Mouse (Mus musculus): ENCODE data around the gene Ranbp6.

Gene Ranbp6

GRCm38 (mm10) chr19:29812581-29813460 lies at the start of gene Ranbp6:
Gene Ranbp6 (minus strand): TSS chr19:29812974.
- DNase-seq (ENCODE audit: low read depth, low spot score), result peak; percentile 89

DNA sequence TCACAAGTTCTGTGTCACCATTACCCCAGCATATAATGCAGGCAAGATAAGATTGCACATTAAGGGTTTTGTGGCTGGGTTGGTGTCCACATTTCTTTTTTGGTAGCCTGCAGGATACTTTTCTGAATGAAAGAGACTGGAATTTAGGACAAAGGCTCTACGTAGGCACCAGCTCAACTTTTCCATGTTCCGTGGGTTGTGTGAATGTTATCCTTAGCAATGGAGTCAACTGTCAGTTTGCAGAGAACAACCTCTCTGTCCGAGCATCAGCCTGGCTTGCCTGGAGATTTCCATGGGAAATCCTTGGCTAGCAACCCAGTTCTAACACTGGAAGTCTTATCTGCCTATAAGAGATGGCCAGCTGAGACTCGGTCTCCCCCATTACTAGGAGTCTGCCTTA lies 48.0 kb upstream of the Ranbp6 start:
- no peak for DNase-seq (ENCODE audit: low read depth, low spot score)

DNA sequence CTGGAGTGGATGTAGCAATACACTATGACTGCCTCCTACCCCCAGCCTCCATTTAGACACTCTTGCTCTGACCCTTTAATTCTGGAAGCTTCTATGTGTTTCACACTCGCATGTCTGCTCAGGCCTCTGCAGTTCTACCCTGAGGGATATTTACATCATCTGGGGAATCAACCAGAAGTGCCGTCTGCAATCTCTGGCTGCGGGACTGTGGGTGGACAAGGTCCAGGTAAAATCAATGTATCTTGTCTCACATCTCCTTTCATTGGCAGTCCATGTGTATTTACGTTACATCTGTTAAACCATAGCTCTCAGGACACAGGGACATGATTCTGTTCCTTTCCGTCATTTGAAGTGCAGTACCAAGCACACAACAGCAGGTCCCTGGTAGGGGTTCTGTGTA lies 44.5 kb upstream of the Ranbp6 start:
- no peak for DNase-seq (ENCODE audit: low read depth, low spot score)

- no peak for DNase-seq (ENCODE audit: low read depth, low spot score)
These were observed 40.9 kb upstream of the Ranbp6 start for GRCm38 (mm10) chr19:29853711-29854110.

GRCm38 (mm10) chr19:29851036-29851690 lies 38.4 kb upstream of the Ranbp6 start:
- DNase-seq (ENCODE audit: low read depth, low spot score), result no peak

GRCm38 (mm10) chr19:29849924-29850551 lies 37.3 kb upstream of the Ranbp6 start:
- DNase-seq (ENCODE audit: low read depth, low spot score), result no peak

DNA sequence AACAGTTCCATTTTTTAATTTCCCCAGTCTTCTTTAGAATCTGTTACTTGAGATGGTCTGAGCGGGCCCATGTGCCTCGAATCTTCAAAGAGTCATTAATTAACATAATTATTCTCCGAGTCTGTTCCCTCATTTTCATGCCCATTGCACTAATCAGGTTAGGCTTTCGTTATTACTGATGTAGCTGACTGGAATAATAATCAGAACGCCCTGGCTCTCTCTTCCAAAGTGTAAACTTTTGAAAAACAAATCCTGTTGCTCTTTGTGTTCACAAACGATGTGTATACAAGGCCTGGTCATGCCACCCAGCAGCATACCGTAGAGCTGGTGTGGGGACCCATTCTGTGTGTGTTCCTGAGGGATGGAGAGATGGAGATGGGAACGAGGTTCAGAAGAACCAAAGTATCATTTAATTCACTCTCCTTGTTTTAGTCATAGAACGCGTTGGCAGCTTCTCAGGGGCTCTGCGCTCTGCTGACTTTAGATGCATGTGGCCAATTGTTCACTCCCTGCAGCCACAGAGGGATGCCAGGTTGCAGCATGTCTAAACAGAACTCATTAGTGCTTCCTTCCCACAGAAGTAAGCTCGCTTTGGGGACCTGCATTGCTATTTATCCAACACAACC lies 31.4 kb upstream of the Ranbp6 start:
- no peak for DNase-seq (ENCODE audit: low read depth, low spot score)

DNA sequence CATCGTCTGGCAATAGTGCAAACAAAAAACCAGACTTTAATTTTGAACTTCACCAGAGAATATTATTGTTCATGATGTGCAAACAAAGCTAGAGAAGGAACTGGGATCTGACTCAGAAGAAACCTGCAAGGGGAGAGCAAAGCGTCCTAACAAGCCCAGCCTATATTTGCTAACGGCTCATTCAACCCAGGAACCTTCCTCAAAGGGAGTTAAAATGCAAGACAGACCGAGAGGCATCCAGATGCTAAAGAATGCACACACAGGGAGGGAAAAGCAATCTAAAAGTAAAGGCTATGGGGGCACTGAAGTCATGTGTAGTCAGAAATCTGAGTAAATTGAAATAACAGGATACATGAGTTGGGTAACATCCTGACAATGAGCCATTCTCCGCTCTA lies 30.9 kb upstream of the Ranbp6 start:
- no peak for DNase-seq (ENCODE audit: low read depth, low spot score)

DNA sequence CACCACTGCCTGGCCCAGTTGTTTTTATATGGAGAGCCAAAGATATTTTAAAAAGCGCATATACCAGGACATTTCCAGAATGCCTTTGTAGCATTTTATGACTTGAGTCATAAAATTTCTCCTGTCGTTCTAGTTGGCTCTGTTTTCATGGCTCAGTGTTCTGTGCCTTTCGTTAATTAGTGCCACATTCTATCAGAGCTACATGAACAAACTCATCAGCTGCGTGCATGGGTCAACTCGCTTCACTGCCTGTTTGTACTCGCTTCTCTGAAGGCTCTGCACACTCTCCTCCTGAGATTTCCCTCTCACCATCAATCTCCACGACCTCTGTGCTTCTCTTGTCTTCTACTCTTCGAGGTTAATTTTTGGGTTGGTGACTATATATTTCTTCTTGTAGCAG lies 30.2 kb upstream of the Ranbp6 start:
- DNase-seq (ENCODE audit: low read depth, low spot score), result no peak

- no peak for DNase-seq (ENCODE audit: low read depth, low spot score)
These were observed 27.9 kb upstream of the Ranbp6 start for GRCm38 (mm10) chr19:29840642-29841041.

GRCm38 (mm10) chr19:29838636-29839135 lies 25.9 kb upstream of the Ranbp6 start:
- DNase-seq (ENCODE audit: low read depth, low spot score), result no peak

DNA sequence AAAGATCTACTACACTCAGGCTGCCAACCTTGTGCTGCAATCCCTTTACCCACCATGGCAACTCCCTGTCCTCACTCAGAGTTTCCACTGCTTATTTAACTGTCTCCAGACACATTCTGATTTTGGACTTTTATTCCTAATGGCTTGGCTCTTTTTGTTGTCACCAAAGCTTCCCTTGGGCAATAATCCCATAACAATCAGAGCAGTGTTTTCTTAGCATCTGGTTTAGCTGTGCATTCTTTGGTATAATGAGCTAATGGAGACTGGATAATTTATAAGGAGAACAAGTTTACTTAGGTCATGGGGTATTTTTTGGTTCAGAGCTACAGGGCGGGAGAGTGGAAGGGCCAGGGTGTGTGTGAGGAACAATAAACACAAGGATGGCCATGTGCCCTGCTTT lies 25.4 kb upstream of the Ranbp6 start:
- no peak for DNase-seq (ENCODE audit: low read depth, low spot score)

GRCm38 (mm10) chr19:29835364-29836034 lies 22.7 kb upstream of the Ranbp6 start:
- no peak for DNase-seq (ENCODE audit: low read depth, low spot score)

DNA sequence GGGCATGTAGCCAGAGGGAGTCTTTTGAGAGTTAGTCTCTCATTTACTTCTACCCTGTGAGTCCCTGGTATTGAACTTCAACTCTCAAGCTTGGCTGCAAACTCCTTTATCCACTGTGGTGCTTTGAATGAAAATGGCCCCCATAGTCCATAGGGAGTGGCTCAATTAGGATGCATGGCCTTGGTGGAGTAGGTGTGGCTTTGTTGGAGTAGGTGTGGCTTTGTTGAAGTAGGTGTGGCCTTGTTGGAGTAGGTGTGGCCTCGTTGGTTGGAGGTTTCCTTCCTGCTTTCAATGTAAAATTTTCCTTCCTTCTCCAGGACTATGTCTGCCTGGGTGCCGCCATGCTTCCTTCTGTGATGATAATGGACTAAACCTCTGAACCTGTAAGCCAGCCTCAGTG lies 18.1 kb upstream of the Ranbp6 start:
- no peak for DNase-seq (ENCODE audit: low read depth, low spot score)

- no peak for DNase-seq (ENCODE audit: low read depth, low spot score)
These were observed 15.8 kb upstream of the Ranbp6 start for GRCm38 (mm10) chr19:29828558-29828957.

- no peak for DNase-seq (ENCODE audit: low read depth, low spot score)
These were observed 13.9 kb upstream of the Ranbp6 start for GRCm38 (mm10) chr19:29826686-29827085.

GRCm38 (mm10) chr19:29825003-29825402 lies 12.2 kb upstream of the Ranbp6 start:
- DNase-seq (ENCODE audit: low read depth, low spot score), result no peak

GRCm38 (mm10) chr19:29824034-29824700 lies 11.4 kb upstream of the Ranbp6 start:
- DNase-seq (ENCODE audit: low read depth, low spot score), result peak; percentile 28

- DNase-seq (ENCODE audit: low read depth, low spot score), result no peak
These were observed 10.8 kb upstream of the Ranbp6 start for GRCm38 (mm10) chr19:29823456-29824010.

DNA sequence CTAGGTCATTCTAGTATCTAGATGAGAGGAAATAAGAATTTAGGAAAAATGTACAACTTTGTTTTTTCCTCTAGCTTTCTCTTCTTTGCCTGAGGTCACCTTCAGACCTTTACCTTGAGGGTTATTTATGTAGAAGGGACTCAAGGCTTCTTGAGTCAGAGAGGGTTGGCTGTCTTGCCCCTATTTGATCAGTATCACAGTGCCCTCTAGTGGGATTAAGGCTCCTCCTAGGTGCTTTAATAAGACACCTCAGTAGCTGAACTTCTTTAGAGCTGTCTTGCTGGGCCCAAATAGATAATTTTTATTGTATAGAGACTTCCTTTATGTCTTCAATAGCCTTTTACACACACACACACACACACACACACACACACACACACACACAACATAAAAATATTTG lies 8.2 kb upstream of the Ranbp6 start:
- peak; percentile 77 for DNase-seq (ENCODE audit: low read depth, low spot score)

Measured in CD4-positive helper T cell, adult 2 months (primary cell).